Mouse (Mus musculus) frontal cortex, postnatal 25 days (tissue): ENCODE measurements around the gene Neb.

Source experiments
- DNase-seq, 2 experiments: peaks; one replicate each; pipeline ENCODE4 v3.0.0; 2022; ENCODE audit warnings: low spot score in 2 of 2

The Neb gene

DNA sequence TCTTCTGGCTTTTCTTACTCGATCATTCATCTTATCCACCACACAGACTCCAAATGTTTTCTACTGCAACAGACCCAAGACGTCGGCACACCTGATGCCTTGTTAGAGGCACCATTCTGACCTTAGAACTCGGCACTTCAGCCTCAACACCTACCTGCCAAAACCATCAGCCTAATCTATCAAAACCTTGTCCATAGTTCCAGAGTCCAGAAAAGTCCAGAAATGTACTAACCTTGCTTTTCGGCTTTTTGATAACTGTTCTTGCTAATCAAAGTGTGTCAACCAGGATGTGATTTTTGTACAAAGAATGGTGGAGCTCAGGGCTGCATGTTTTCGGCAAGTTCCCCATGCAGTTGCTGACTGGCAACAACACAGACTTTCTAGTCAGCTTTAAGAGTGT, 3.6 kb downstream of the Neb start:
- no peak for DNase-seq

DNA sequence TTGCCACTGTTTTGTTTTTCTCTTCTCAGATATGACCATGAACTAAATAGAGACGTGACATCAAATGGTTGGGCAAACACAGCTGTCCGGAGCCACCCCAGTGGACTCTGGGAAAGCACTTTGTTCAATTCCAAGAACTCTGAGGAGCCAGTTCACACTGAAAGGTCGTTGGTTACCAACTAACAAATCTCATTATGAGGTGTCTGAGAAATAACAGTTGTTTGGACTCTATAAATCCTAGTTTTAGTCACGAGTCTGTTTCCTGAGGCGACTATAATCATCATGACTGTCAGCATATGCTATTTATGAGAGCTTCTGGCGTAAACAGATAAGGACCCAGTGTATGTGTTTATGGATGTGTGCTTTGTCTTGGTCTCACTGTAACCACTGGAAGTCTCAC, 5.8 kb downstream of the Neb start:
- DNase-seq: no peak

DNA sequence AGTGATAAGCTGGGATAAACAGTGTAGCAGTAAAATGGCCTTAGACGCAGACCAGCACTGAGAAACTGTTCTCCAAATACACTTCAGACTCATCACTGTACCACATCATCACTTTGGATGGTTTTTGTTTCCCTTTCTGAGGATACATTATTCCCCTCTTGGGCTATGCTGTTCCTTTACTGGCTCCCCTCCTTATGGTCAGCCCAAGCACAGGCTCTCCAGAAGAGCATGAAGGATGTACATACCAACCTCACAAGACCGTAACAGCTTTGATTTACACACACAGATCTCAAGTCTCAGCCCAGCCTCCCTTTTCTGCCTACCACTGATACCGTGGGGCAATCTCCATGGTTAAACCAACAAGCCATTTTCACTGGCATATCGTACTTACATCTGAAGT, 6.2 kb downstream of the Neb start:
- no peak for DNase-seq

DNA sequence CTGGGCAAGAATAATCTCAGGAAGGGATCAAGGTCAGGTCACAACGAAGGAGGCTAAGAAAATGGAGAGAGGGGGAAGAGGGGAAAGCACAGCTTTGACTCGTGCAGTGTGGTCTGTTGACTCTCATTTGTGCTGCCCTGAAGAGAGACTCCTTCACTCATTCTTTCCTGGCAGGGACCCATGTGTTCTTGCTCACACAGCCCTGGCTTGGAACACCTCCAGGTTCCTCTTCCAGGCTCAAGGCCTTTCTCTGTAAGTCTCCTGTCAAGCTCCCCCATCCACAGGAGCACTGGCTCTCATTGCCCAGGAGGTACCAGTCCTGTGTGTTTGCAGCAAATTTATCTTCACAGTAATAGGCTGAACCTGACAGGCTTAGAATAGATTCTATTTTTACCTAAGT, 7.2 kb downstream of the Neb start:
- DNase-seq: no peak

DNA sequence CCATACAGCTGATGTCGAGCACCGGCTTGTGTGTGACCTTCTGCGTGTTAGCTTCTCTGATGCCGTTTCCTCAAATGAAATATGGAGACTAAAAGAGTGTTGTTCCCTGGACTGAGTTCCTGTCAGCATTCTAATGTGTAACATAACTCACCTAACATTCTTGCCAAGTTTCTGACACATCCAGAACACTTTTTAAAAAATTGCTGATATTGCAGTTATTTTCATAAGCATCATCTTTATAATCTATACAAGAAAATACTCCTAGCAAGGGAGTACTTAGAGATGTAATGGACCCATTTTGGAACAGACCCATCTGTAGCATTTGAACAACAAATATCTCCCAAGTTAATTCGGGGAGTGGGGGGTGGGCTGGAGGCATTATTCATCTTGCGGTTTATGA, 8.7 kb downstream of the Neb start:
- DNase-seq: no peak

DNA sequence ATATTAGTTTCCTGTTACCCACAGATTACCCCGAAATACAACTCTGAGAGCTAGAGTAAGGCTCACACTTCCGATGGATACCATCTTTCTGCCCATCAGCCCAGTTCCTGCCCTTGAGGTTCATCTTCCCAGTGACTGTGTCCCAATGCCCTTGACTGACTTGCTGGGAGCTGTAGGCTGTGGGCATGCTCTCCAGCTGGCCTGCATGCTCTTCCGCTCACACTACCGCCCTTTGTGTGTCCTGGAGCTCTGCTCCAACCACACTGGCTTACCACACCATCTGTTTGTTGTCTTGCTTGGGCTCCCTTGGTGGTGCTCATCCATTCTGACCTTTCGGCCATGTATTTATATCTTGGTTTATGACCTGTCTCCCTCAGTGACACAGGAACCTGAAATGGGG, 10.6 kb downstream of the Neb start:
- no peak for DNase-seq

DNA sequence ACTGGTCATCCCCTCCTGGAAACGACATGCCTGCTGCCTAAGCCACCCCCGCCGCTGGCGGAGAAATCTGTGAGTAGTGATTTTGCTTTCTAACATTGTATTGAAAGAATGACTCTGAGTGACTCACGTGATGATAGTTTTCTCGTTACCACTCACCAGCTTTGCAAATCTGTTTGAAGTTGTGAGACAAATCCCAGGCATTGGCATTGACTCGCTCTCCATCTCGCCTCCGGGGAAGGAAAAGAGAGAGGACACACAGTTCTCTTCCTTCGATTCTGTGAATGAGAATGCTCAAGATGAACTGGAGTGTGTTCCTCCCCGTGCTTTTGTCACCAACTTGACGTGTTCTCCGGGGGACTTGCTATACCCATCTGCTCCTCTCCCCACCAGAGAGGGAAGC, 11.0 kb downstream of the Neb start:
- no peak for DNase-seq

DNA sequence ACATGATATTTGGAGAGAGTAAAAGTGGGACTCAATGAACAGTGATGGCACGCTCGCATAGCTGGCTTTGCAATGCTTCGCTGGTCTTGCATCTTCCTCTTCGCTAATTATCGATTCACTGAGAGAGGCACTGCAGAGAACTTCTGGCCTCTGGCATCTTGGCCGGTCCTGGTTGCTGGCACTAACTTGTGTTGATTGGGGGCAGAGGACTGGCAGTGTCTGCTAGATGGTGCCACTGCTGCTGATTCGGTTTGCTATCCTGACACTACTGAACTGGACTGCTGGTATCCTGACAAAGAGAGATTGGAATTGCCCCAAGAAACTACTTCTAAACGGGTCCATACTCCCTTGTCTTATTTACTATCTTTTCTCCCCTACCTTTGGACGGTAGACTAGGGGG, 17.2 kb downstream of the Neb start:
- DNase-seq: no peak

DNA sequence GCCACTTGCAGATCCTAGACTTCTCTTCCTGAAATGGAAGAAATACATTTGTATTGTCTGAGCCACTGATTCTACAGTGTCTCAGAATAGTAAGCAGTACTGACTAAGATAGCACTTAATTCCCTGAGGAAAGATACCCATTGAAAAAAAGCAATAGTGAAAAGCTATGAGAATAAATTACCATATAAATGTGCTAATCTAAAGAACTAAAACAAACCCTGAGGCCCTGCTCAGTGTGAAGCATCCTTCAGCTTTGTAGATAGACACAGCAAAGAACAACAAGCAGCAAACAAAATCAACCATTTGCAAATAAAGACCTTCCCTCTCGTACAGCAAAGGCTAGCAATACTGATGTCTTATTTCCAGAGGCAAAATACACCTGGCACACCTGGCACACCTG, 18.6 kb downstream of the Neb start:
- DNase-seq: no peak

DNA sequence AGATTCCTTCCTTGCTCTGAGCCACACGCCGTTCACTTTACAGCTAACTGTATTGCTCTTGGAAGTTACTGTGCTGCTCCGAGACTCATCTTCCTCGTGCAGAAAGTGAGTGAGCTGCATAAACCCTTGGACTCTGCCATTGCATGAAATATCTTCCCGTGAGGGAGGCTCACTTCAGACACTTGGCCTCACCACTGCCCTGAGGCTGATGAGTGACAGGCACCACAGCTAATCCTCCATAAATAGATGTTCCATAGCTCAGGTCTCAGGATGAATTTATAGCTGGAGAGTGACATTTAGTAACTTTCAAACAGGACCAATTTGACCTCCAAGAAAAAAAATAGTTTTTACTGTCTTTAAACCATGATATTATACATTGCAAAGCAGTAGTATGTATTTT, 20.1 kb downstream of the Neb start:
- DNase-seq: no peak

DNA sequence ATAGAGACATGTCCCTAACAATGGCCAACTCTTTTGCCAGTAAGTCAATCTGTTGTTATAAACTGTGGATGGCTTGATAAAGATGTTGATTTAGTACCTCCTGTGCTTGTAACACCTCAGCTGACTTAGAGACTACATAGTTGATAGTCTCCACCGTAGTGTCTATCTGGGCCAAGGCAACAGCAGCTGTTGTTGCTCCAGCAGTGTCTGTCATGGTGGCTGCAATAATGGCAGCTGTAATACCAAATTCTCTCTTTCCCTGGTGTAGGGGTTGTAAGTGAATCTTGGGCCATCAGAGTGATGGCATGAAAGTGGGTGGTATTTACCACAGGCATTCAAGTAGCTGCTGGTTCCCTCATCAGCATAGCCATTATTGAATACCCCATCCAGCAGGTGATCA, 27.2 kb downstream of the Neb start:
- DNase-seq: no peak

DNA sequence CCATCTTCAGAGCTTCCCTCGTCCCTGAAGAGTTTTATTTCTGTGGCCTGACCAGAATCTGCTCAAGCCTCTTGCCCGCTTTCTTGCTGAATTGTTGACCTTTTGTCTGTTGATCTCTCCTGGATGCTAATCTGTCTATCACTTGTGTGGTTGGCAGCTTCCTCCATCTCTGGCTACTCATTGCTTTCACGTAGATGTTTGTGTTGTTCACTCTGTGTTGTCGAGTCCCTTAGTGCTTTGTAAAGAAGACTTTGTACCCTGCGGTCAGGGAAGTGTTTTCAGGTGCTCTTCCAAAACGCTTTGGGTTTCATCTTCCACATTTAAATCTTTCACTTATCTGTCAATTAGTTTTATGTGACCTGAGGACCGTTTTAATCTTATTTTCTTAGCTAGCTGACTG, 37.3 kb downstream of the Neb start:
- no peak for DNase-seq

DNA sequence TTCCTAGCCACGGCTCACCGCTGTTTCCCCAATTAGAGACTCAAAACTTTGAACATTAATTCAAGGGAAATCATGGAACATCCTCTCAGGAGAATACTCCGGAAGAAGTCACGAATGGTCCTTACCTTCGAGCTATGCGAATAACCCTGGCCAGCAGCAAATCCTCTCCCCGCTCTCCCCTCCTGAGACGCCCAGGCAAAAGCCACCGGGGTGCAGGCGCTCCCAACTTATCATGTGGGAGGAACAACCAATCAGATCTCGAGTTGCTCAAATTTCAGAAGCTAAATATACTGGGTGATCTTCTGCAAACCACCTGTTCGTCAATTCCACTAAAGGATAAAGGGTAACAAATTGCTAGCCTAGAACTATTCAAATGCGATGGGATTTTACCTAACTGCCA, 42.7 kb downstream of the Neb start:
- DNase-seq: no peak

DNA sequence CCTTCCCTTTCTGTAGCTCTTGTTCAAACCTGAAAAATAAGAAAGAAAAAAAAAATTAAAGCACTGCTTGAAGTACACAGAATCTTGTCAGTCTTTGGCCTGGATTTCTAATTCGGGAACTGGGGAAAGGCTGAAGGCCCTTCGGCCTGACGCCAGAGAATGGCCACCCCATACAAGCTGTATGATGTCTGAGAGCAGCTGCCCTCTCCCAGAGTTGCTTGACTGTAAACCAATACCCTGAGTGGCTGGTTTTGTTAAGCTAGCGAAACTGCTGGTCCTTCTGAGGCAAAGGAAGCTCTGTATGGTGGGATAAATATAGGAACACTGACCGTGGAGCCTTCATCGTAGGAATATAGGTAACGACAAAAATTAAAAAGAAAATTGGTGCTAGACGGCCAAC, 43.2 kb downstream of the Neb start:
- DNase-seq: no peak

DNA sequence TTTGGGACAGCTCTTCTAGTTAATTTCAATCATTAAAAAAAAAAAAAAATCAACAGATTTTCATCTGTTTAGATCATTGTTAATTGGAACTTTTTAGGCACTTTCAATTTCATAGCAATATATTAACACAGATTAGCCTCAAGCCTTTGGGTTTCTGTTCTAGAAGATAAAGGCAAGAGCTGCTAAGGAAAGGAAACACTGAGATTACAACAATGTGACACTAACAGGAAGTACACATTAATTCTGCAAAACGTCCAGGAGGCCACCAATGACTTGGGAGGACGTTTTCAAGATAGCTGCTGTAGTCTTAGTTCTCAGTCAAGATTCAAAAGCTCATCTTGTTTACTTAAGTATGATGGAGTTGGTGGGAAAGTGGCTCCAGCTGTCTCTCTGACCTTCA, 44.7 kb downstream of the Neb start:
- no peak for DNase-seq

DNA sequence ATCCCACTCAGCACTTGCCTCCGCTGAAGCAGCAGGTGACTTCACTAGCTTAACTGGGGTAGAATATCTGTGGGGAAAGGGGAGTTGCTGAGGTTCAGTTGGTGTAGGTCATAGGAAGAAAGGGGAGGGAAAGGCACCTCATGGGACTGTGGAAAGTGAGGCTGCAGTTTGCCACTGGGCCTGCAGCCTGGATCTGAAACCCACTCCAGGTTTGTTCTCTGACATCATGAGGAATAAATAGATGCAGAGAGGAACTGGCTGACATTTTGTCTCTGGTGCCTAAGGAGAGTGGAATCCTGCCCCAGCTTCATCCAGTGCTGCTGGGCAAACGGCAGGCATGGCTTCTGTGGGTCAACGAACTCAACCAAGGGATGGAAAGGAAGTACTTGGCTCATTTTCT, 46.5 kb downstream of the Neb start:
- DNase-seq: no peak

DNA sequence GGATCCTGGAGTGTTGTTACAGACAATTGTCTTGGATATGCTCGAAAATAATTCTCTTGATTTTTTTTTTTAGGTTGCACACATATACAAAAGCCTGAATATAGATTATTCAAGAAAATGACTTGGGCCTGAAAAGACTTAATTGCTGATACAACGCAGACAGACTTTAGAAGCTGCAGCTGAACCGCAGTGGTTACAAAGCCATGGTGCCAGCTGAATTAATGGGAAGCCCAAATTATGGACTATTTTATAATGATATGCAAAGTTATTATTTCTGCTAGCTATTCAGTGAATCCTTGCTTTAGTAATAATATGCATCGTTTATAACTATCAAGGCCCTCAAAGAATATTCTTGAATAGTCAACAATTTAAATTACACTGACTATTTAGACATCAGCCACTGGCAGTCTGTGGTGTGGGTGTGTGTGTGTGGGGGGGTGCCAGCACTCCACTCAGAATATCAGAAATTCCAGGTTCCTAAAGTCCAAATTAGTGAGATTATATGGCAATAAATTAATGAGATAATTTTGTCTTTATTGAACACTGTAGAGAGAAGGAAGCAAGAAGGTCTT, 50.9 kb downstream of the Neb start:
- no peak for DNase-seq

DNA sequence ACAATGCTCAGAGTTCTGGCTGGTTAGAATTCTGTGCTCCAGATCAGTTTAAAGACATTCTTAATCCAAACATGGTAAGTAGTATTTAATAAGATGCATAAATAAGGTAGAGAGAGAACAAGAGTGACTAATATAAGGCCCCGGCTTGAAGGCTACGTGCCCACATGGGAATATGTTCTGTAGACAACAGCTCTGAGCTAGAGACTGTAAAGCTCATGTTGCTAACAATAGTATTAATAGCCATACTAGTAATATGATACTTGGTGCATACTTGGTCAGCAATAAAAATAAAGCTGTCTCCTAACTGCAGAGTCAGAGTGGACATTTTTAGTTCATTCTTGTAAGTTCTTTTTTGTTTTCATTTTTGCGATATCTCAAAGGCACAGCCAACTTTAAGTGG, 56.4 kb downstream of the Neb start:
- no peak for DNase-seq

DNA sequence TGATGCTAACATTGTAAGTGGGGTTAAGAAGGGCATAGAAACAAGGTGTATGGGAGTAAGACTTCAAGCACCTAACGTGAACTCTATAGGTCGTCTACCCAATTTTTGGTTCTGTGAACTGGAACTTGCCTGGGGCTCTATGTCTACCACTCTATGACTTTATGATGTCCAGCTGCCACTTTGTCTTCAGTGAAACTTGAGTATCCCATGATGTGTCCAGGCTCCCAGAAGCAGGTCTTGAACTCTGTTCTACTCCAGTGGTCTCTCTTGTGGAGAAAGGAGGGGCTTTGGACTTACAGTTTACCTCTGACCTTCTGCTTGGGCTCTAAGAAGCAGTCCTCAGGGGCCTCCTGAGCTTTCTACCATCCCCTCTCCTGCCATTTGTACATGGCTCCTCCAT, 58.1 kb downstream of the Neb start:
- DNase-seq: no peak

DNA sequence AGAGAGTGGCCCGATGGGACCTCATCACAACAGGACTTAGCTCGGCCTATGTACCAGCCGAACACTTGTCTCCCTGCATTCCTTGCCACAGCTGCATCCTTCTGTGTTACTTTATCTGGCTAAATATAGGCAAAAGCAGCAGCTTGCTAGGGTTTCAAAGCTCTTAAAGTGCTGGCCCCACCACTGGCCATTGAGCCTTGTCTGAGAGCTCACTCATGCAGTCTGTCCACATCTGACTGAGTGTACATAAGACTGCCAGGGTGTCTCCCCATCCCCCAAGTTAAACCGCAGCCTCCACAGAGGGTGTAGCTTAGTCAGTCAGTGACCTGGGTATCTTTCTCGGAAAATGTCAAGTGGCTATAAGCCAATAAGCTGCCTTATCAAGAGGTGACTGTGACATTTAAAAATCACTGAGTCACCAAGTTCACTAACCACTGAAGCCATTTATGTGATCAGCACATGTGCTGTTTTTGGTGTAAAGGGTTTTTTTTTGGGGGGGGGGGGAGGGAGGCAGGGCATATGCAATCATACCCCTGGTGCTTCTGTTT, 59.2 kb downstream of the Neb start:
- DNase-seq: no peak

DNA sequence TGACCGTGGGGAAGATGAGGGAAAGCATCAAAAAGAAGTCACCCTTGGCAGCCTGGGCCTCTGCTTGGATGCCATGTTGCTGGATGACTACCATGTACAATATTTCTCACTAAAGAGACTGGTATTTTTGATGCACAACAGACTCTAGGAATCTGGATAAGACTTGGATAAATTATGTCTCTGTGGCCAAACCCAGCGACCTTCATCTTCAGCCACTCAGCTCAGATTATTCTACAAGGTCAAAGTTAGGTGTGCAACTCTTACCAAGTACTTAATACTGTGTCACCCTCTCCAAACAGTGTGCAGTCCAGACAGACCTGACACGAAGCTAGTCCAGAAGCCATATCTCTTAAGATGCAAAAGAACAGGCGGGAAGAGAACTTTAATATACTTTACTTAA, 60.8 kb downstream of the Neb start:
- DNase-seq: no peak

DNA sequence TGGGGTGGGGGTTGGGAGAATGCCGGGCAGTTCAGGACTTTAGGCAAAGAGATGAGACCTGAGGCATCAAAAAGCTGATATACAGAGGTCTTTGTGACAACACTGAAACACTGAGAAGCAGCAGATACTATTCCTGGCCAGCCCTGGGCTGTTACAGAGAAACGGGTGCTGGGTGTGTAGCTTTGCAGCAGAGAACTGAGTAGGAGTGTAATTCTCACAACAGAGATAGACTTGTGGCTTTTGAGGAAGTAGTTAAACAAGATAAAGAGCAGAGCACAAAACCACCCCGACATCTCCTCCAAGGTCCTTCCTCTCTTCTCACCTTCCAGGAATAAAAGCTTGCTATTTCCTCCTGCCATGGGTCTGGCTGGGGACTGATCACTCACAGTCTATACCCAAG, 62.5 kb downstream of the Neb start:
- no peak for DNase-seq

DNA sequence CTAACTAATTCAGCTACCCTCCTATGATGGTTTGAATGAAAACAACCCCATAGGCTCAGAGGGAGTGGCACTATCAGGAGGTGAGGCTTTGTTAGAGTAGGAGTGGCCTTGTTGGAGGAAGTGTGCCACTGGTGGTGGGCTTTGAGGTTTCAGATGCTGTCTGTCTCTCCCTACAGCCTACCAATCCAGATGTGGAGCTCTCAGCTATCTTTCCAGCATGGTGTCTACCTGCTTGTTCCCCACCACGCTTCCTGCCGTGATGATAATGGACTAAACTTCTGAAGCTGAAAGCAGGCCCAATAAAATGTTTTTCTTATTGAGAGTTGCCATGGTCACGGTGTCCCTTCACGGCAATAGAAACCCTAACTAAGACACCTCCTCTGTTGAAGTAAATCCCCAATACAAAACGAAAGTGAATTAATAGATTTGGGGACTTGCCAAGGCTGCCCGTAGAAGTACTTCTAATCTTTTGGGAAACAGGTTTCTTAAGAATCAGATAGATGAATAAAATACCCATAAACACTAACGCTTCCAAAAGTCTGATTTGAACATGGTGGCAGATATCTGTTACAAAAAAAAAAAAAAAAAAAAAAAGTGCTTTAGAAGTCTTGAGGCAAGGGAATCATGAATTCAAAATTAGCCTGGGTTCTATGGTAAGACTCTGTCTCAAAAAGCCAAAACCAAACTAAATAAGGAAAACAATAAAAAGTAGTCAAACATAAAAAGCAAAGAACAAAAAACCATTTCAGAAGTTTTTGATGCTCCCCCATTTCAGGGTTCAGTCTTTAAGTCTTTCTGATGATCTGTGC, 63.1 kb downstream of the Neb start:
- no peak for DNase-seq

DNA sequence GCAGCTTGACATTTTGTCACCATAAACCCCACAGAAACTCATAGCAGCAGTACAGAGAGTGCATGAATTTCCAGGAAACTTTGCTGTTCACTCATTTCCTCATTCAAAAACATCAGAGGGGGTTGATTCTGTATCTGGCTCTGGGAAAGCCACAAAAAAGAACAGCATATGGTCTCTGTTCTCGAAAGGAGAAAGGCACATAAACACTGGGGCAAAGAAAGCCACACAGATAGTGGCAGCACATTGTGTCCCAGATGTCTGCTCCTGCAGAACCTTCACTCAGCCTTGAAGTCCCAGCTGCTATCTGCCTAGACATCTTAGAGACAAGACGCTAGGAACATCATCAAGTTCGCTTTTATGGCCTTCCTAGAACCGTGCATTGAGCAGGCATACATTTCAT, 67.5 kb downstream of the Neb start:
- DNase-seq: no peak
